Mouse (Mus musculus) layer of hippocampus, postnatal 10 days (tissue): Measurements from ENCODE around the gene Slc24a4. TPM values are rescaled to one million over a fixed set of nuclear protein-coding genes. Genes with fewer than 3 reads are reported as not detected.
"Not testable (repeated sequence)": the region's sequence is repeated elsewhere in the genome, so short reads cannot be mapped to it uniquely, and the experiment has no call there.

Experiments used
- DNase-seq, 2 experiments: peaks; one replicate each; pipeline ENCODE4 v3.0.0; 2021; ENCODE audit warnings: low spot score in 2 of 2
- total RNA-seq, 2 experiments: library from RNA; stranded (reverse); gene quantifications; 2 replicates each; pipeline ENCODE4 v1.2.3; 2021

Gene Slc24a4
- total RNA-seq, 2 experiments from 2014 or later: 17.2 to 17.5 TPM

DNA sequence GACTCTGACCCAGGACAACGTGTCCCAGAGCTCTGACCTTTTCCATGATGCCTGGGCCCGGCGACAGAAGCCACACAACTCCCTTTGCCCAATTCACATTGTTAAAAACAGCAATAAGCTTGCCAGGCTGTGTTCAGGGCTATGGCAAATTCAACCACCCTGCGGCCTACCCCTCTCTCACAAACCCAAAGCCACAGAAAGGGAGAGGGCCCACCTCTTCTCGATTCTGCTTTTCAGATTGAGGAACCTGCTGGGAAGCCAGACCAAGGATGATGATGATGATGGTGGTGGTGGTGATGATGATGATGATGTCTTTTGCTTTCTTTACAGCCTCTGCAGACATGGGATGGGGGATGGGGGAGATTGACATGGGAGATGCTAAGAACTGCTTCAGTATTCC lies 117.7 kb downstream of the Slc24a4 start:
- DNase-seq: no peak

DNA sequence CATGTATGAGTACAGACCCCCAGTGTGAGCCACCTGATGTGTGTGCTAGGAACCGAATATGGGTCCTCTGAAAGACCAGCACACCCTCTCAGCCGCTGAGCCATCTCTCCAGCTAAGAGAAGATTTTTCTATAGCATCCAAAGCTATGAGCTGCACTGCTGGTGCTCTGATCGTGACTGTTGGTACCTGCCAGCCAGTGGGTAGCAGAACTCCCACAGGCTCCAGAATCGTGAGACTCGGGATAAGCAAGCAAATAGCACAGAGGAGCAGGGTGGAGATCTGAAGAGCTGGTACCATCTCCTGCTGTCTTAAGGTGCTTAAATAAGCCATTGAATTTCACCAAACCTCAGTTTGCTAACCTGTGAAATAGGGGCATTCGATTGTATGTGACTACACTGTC lies 119.6 kb downstream of the Slc24a4 start:
- DNase-seq: no peak

DNA sequence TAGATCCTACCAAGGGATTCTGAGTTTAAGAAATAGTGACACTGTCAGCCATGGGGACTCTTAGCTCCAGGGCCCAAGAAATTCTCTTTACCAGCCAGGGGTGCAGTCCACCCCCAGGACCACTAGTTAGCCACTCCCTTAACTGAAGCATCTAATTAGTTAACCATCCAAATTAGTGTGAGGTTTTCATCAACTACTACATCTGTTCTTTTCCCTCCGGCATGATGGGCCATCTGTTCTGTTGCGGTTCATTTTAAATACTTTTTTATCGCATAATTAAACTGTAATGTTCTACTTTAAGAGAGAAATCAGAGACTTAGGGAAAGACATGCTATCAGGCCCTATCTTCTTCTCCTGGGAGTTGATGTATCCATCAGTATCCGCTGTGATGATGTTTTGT lies 121.8 kb downstream of the Slc24a4 start:
- DNase-seq: no peak

DNA sequence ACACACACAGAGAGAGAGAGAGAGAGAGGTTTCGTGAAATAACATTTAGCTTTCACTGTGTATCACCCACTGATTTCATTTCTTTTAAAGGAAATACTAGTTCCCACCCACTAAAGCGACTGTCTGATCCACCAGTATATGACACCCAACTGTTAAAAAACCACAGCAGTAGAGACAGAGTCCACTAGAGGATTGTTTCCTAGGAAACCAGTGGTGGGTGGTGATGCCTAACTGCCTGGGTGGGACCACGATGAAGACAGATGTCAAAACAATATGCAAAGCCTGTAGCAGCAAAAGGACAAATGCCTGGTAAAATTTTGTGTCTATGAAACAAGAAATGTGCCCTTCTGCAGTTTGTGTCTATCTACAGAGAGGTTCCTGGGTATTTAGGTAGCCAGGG lies 122.5 kb downstream of the Slc24a4 start:
- no peak for DNase-seq

DNA sequence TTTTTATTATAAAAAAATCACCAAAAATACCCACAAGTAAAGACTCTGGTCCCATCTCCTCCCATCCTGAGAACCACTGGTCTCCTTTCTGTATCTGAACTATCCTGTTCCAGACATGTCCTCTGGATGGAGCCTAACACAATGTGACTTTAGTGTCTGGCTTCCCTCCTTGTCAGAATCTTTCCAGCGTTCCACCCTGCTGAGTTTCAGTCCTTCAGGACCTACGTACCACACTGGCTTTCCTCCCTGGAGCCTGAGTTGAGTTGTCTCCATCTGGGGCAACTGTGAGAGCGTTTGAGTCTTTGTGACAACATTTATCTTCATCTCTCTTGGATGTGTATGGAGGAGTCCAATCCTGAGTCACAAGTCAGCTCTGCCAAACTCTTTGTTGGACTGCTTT lies 123.5 kb downstream of the Slc24a4 start:
- DNase-seq: no peak

DNA sequence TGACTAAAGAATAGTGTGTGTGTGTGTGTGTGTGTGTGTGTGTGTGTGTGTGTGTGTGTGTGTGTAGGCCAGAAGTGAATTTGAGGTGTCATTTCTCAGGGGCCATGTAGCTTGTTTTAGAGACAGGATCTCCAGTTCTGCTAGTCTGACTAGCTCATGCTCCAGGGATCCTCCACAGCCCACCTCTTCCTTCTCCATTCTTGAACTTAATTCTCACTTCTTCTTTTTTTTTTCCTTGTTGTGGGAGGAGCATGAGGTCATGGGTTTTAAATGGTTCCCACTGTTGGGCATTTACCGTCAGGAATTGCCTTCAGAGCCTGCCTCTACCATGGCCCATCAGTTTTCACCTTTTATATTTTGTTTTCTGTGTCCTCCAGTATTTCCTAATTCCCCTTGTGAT lies 124.0 kb downstream of the Slc24a4 start:
- no peak for DNase-seq

DNA sequence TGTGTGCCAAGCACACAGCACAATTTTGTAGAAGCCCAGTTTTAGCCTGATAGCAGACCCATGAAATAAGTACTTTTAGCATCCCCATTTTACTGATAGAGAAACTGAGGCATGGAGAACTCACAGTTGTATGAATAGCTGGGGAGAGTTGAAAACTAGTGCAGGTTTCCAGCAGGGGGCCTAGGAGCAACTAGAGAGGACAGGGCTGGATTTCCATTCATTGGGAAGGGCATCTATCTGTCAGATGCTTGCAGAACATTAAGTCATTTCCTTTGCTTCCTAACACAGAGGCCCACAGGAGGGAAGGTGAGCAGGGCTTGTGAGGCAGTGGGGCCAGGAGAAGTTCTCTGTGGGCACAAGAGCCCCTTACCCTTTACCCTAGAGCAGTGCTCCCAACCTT lies 126.5 kb downstream of the Slc24a4 start:
- DNase-seq: no peak

DNA sequence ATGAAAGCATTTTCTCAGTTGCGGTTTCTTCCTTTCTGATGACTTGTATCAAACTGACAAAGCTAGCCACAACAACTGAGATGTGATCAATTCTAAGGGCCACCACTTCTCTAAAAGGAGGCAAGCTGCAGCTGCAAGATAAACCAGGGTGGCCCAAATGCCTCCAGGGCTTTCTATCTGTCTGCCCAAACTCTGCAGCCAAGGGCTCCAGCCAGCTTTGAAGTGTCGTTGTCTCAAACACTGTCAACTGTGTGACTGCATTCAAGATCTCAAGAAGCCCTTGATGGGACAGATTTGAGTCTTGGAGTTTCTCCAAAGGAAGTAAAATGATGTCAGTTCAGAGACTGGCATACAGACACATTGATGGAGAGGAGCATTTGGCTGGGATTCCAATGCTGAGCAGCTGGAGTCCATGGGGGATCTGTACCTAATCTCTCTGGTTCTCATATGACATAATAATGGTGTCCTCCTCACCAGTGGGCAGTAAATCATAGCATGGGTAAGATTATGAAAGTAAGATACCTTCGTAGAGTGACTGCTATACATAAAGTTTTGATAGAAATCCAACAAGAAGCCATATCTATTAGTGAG lies 130.1 kb downstream of the Slc24a4 start:
- DNase-seq: no peak

DNA sequence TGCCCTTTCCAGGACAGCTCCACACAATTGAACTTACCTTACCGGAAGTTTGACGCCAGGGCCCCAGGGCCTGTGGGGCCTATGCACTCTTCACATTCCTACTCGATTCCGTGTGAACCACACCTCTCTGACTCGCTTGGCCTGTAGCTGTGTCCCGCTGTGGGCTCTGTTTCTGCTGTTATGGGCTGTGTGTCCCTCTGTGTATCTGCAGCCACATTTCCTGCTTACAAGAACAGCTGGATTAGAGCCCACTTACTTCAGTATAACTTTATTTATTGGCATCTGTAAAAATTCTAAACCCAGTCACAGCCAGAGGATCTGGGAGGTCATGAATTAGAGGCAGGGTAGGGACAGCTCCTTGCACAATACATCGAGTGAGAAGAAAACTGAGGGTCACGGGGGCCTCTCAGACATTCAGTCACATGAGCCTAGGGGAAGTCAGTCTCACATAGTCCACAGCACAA lies 133.4 kb downstream of the Slc24a4 start:
- no peak for DNase-seq

DNA sequence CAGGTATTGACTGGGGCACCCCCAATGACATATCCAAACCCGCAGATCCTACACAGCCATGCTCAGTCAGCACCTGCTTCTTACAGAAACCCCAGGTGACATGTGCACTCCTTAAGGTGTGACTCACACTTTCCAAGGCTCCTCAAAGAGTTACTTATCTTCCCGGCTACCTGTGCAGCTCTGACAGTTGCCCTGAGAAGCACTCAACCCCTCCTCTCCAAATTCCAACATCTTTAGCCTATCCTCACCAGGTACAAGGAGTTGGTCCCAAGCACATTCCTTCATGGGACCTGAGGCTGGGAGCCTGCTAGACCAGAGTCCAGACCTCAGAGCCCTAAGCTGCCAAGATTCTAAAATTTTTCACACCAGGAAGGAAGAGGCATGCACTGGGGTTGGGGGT lies 134.3 kb downstream of the Slc24a4 start:
- no peak for DNase-seq

DNA sequence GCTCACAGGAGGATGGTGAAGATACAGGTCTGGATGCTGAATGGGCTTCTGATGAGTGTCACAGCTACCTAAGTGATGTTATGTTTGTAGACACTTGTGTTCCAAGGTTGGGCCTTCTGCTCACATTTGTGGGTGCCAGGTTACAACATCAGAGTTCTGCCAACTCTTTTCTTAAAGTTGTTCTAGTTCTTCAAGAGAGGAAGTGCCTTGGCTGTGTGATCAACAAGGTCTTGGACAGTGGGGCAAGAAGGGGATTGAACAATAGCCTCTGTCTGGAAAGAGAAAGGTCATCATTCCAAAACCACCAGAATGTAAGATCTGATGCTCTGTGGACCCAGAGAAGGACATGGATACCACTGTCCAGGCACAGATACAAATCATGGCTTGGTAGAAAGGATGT lies 134.7 kb downstream of the Slc24a4 start:
- DNase-seq: no peak

DNA sequence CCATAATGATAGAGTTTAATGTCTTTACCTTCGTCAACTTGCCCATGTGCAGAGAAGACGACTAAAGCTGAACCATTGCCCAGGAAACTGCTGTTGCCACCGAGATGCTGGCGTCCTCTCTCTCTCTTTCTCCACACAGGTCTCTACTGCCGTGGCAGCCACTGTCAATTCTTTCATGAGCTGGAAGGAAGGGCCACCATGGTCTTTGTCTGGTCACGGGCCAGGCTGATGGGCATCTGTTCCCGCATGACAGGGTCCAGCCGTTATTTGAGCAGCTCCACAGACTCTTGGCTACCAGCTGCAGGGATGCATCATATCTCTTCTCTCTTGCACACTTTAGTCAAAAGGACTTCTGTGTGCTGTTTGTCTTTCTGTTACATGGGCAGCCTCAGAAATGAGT lies 137.9 kb downstream of the Slc24a4 start:
- no peak for DNase-seq

DNA sequence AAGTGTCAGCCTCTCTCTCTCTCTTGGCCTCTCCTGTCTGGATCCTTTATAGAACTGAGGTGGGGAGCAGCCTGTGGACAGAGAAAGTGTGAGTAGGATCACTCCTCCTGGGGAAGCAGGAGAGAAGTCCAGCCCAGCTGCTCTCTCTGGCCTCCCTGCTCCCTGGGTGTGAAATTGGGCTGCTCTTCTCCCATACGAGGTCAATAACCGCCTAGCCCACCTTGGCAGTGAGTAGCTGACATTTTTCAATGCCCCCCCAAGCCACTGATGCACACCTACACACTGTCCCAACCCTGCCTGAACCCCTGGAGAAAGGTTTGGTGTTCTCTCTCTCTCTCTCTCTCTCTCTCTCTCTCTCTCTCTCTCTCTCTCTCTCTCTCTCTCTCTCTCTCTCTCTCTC lies 140.6 kb downstream of the Slc24a4 start:
- no peak for DNase-seq

DNA sequence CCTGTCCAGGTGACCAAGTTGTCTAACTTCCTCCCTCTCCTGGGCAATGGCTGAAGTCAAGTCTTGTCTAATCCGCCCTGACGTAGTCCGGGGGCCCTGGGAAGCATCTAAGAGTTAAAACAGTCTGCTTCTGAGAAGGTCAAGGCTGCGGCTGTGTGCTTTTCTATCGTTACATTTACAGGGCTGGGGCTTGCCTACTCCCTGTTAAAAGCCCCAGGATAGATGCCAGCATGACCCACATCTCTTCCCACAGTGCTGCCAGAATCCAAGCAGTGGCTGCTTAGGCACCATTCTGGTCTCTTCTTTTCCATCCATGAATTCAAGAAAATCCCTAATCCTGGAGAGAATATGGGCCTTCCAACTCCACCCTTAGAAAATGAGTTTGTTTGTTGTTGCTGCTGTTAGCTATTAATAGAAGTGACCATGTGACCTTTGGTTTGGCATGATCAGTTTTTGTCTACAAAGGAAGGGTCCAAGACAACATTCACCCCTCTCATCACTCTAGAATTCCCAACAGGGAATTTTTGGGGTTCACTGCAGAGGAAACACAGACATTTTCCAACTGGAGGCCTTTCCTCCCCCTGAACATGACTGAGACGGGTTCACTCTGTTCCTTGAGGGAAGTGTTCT lies 142.4 kb downstream of the Slc24a4 start:
- DNase-seq: no peak

DNA sequence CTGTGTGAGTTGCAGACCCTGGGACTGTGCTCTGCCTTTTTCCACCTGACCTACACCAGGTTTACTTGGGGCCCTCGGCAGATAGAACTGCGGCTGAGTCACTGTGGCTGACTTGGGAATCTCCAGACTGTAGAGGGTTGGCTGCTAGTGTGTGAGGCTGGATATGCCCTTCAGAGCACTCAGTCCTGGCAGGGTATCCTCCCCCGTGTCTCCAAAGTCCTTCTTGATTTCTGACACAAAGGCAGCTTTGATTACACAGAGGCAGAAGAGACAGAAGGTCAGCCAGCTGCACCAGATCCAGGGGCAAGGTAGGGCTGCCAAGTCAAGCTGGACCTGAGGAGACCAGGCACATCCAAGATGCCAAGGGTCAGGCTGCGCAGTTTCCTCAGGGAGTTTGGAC lies 142.9 kb downstream of the Slc24a4 start:
- DNase-seq: no peak

DNA sequence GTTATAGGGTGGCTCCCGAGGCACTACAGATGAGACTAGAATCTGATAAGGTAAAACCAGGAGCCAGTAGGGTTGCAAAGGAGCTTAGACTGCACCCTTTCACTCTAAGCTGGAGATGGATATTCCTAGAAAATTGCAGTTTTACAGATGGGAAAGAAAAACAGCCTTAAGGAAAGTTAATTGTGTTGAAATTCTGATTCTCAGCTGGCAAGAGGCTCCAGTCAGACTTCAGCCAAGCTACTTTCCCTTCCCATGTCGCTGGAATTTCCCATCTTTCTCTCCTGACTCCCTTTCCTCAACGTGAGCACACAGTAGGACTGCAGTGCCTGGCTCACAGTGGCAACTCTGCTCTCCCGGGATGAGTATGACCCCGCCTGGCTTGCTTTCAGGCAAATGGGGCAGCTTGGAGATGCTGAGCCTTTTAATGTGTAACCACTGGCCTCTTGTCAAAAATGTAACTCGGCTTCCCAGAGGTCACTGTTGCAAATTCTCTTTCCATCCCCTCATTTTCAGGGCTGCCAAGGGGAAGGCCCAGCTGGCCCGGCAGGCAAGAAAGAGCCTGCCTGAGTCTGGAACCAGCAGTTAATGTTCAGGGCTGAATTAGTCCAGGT lies 147.4 kb downstream of the Slc24a4 start:
- no peak for DNase-seq

DNA sequence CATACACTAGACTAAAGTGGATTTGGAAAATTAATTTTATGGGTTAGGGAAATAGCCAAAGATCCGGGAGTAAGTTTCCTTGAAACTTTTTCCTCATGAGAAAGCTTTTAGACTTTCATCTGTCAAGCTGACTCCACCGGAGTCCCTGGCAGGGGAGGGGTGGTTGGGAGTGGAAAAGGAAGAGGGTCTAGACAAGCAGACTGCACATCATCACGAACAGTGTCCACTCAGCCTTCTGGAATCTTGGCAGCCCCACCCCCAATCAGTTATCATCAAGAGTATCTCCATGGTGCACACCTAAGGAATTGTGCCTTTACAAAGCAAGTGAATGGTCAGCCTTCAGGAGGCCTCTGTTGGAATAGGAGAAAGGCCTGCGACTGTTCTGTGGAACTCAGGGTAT lies 151.8 kb downstream of the Slc24a4 start:
- not testable (repeated sequence) for DNase-seq

DNA sequence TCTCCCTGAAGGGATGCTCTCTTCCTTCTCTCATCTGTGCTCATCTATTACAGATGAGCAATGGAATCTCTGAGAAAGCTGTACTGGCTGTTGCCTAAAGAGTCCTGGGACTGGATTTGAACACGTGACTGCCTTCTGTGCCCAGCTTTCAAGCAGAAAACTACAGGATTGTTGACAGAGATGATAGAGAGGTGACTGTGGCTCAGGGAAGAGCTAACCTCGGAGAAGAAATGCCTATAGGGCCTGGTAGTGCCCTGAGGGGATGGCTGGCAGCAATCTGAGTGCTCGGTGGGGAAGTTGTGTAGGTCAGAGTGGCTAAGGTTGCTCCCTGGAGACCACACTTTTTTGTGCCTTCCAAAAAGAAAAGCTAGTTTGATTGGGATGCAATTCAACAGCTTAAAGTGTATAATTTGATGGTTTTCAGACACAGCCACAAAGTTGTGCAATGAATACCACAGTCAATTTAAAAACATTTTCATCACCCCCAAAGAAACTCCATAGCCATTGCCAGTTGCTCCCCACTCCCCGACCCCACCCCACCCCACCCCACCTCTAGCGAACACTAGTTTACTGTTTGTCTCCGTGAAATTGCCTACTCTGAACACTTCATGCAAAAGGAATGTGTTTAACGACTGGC lies 152.5 kb downstream of the Slc24a4 start:
- no peak for DNase-seq

DNA sequence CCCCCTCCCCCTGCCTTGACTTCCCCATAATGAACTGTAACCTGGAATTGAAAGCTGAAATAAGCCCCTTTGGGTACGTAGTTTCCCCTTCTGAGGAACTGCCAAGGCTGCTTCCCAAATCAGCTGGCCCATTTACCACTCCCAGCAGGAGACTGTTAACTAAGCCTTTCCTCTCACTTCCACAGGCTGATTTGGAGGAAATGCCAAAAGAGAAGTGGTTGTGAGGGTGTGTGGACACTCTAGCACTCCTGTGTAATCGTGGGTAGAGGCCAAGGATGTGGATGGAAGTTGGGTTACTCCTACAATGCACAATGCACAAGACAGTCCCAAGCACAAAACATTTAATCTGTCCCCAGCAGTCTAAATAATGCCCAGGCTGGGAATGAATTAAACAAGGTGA lies 153.6 kb downstream of the Slc24a4 start:
- no peak for DNase-seq

DNA sequence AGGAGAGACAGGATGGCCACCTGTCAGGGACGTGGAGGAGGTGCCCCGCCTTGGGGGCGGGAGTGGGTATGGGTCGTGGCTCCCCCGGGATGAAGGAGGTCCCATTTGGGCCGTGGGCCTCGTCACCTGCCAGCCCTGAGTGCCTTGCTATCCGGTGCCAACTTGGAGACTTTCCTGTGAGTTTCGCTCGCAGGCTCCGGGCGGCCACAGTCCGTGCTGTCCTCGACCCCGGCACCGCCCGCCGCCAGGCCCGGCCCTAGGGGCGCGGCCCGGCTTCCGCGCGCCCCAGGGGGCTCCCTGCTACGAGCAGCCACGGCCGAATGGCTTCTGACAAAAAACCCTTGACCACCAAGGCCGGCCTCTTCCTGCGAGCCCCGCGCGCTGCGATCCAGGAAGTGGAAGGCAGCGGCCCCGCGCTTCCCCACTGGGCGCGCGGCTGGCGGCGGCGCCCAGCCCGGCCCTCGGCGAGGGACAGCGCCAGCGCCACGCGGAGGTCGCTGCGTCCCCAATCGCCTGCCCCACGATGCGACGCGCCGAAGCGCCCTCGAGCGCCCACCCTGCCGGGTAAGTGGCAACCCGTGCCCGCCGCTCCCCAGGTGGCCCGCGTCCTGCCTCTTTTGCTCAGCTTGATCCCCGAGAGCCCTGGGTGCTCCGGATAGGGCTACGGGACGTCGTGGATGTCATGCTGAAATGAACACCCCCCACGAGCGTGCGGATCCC lies 154.4 kb downstream of the Slc24a4 start, which contains the start of gene Rin3:
Gene Rin3, plus strand, starts transcription at position 286 of the 720 bp plus-strand sequence.
- peak; percentile 37 to 51 for DNase-seq

DNA sequence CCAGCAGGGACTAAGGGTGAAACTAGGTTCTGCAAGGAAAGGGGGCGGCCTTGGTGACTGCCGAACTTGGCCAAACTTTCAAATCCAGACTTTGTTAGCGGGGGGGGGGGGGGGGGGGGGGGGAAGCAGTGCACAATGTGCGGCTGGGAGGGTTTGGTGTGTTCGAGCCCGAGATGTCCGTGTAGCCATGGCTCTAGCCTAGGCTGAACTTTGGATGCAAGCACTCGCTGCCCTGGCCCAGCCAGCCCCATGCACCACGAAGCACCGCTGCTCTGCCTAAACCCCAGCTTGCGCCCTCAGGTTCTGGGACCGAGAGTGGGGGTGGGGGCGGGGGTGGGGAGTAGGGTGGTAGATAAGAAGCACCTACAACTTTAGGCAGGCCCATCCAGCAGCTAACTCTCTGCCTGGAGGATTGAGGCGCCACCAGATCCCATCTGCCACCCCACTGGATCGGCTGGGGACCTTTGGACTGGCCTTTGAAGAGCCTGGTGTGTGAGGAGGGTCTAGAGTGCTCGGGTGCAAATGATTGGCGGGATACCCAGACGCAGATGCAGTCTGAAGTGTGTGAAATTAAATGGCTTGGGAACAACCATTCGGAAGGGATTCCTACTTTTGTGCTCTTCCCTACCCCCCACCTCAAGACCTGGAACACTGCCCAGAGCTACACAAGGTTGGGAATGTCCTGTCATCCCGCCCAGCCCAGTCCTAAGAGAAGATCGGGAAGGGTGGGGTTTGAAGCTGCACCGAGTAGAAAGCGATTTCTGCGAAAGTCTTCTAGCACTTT lies 155.1 kb downstream of the Slc24a4 start:
- DNase-seq: no peak
